Mouse (Mus musculus): ENCODE results near the gene Mia2. TPM values are rescaled to one million over a fixed set of nuclear protein-coding genes. Genes with fewer than 3 reads are reported as not detected.

The Mia2 gene
- polyA plus RNA-seq, 1 experiment from 2014 or later: 68.5 TPM

DNA sequence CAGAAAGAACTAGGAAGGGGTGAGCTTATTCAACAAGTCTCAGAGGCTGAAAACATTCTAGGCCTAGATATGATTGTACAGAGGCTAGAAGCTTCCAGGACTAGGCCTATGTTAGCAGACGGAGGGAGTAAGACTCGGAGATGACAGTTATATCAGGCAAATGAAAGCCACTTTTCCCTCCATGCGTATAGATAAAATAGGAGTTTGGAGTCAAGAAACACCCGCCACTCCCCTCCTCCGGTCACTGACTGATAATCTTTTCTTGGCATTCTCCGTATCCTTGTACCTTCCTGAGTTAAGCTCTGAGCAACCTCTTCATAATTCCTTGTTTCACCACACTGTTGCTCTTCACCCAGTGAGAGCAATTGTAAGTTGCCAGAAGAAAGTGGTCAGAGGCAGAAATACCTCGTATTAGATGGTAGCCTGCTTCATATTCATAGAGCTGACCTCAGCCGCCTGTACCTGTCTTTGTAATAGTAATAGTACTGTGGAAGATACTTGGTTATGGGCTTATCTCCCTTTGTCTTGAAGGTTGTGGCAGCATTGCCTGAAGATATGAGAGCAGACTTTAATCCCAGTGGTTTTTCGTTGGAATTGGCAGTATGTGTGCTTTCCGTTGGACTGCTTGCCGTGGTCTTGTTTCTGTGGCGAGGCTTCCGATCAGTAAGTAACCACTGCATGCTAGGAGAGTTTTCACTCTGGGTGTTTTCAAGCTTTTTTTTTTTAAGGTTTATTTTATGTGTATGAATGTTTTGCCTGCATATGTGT, 40.1 kb downstream of the Mia2 start:
- no peak for ATAC-seq (ENCODE audit: low FRiP score, low TSS enrichment)
- Histone ChIP-seq H3K36me3 (ENCODE audit: insufficient read depth, low read length) (peaks cover 24% of the 10 kb centered on the region), H3K9ac (replicated peaks; ENCODE audit: low read length) (no peak overlapping the region), H3K4me2 (replicated peaks; ENCODE audit: low read depth, low read length) (no peak overlapping the region), H3K4me3 (ENCODE audit: low read length) (no peak overlapping the region), H3K27ac (ENCODE audit: low read length) (no peak overlapping the region), H3K9me3 (ENCODE audit: low read length) (no peaks in the 10 kb centered on the region), H3K27me3 (ENCODE audit: insufficient read depth, low read length) (no peaks in the 10 kb centered on the region), H3K4me1 (ENCODE audit: insufficient read depth, low read length) (peaks cover 15% of the 10 kb centered on the region)
- WGBS: 94% methylated on average over 13 of the region's 13 CpGs

DNA sequence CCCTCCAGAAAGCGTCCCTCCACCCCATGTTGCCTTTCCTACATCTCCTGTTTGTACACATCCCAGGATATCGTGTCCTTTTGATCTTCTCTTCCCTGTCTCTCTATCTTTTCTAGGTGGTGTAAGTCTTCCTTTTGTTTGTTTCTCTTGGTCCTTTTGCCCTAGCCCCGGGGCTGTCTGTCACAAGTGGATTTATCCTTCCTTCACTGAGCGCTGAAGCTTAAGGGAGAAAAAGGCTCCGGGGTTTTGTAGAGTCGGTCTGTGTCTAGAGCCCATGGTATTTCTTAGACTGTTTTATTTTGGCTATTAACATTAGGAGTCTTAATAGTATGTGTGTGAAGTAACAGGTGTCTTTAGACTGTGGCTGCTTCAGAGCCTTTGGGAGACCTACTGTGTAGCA, 41.4 kb downstream of the Mia2 start:
- WGBS: 81% methylated on average over 6 of the region's 6 CpGs
- H3K27ac ChIP-seq (ENCODE audit: low read length): no peak overlapping the region
- H3K36me3 ChIP-seq (ENCODE audit: insufficient read depth, low read length): peaks cover 32% of the 10 kb centered on the region
- no peak overlapping the region for H3K4me3 ChIP-seq (ENCODE audit: low read length)
- no peaks in the 10 kb centered on the region for H3K27me3 ChIP-seq (ENCODE audit: insufficient read depth, low read length)
- H3K4me1 ChIP-seq (ENCODE audit: insufficient read depth, low read length): peaks cover 15% of the 10 kb centered on the region
- H3K4me2 ChIP-seq (replicated peaks; ENCODE audit: low read depth, low read length): no peak overlapping the region
- no peaks in the 10 kb centered on the region for H3K9me3 ChIP-seq (ENCODE audit: low read length)
- H3K9ac ChIP-seq (replicated peaks; ENCODE audit: low read length): no peak overlapping the region
- ATAC-seq (ENCODE audit: low FRiP score, low TSS enrichment): no peak

DNA sequence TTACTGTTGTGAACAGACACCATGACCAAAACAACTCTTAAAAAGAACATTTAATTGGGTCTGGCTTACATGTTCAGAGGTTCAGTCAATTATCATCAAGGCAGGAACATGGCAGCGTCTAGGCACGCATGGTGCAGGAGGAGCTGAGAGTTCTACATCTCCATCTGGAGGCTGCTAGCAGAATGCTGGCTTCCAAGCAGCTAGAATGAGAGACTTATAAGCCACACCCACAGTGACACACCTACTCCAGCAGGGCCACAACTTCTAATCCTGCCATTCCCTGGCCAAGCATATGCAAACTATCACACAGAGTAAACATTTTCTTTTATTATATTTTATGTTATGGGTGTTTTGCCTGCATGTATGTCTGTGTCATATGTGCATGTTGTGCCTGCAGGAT, 43.8 kb downstream of the Mia2 start:
- no peaks in the 10 kb centered on the region for H3K9me3 ChIP-seq (ENCODE audit: low read length)
- H3K36me3 ChIP-seq (ENCODE audit: insufficient read depth, low read length): peaks cover 43% of the 10 kb centered on the region
- no peak overlapping the region for H3K27ac ChIP-seq (ENCODE audit: low read length)
- WGBS: 97% methylated on average over 2 of the region's 2 CpGs
- H3K9ac ChIP-seq (replicated peaks; ENCODE audit: low read length): no peak overlapping the region
- no peak for ATAC-seq (ENCODE audit: low FRiP score, low TSS enrichment)
- no peak overlapping the region for H3K4me2 ChIP-seq (replicated peaks; ENCODE audit: low read depth, low read length)
- H3K27me3 ChIP-seq (ENCODE audit: insufficient read depth, low read length): no peaks in the 10 kb centered on the region
- no peak overlapping the region for H3K4me3 ChIP-seq (ENCODE audit: low read length)
- no peaks in the 10 kb centered on the region for H3K4me1 ChIP-seq (ENCODE audit: insufficient read depth, low read length)

DNA sequence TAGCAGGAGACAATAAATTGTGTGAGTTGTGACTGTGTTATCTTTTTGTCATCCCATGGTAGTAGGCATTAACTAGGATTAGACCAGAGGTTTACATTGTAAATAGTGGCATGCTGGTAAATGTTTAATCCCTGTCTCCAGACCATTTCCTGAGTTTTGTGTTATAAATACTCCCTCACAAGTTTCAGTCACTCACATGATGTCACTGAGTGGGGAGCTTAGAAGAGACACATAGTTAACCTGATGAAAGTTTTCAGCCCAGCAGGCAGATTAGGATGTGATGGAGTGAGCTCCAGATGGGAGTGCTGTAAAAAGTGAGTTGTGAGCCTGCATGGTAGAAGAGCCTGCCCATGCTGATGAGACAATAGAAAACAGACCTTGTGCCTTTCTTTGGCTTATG, 49.5 kb downstream of the Mia2 start:
- Histone ChIP-seq H3K4me2 (replicated peaks; ENCODE audit: low read depth, low read length) (no peak overlapping the region), H3K4me3 (ENCODE audit: low read length) (no peak overlapping the region), H3K27ac (ENCODE audit: low read length) (no peak overlapping the region), H3K9ac (replicated peaks; ENCODE audit: low read length) (no peak overlapping the region), H3K27me3 (ENCODE audit: insufficient read depth, low read length) (no peaks in the 10 kb centered on the region), H3K4me1 (ENCODE audit: insufficient read depth, low read length) (no peaks in the 10 kb centered on the region), H3K9me3 (ENCODE audit: low read length) (no peaks in the 10 kb centered on the region), H3K36me3 (ENCODE audit: insufficient read depth, low read length) (peaks cover 49% of the 10 kb centered on the region)
- ATAC-seq (ENCODE audit: low FRiP score, low TSS enrichment): no peak

DNA sequence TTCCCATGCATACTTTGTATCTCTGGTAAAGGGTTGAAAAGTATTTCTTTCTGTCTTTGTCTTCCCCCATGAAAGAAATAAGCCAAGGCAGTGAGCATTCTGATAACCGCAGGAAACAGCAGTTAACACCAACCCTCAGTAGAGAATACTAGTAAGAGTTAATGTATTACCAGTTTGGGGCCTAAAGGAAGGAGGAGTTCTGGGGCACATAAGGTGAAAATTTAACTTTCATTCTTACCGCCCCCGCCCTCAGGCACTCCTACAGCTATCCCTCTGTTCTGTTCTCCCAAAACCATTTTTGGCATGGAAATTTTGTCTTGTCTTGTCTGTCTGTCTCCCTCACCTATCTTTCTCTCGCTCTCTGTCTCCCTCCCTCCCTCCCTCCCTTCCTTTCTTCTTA, 54.1 kb downstream of the Mia2 start:
- Histone ChIP-seq H3K27me3 (ENCODE audit: insufficient read depth, low read length) (no peaks in the 10 kb centered on the region), H3K4me3 (ENCODE audit: low read length) (no peak overlapping the region), H3K9ac (replicated peaks; ENCODE audit: low read length) (no peak overlapping the region), H3K4me1 (ENCODE audit: insufficient read depth, low read length) (no peaks in the 10 kb centered on the region), H3K9me3 (ENCODE audit: low read length) (no peaks in the 10 kb centered on the region), H3K4me2 (replicated peaks; ENCODE audit: low read depth, low read length) (no peak overlapping the region), H3K27ac (ENCODE audit: low read length) (0 out of 2 replicates have a peak overlapping the region, but pooled peaks have one; percentile 31), H3K36me3 (ENCODE audit: insufficient read depth, low read length) (peaks cover 46% of the 10 kb centered on the region)
- 80% methylated on average over 4 of the region's 4 CpGs for WGBS
- ATAC-seq (ENCODE audit: low FRiP score, low TSS enrichment): peak; percentile 85

GRCm38 (mm10) chr12:59161091-59161490, 65.5 kb downstream of the Mia2 start:
- no peak for ATAC-seq (ENCODE audit: low FRiP score, low TSS enrichment)
- Histone ChIP-seq H3K4me2 (replicated peaks; ENCODE audit: low read depth, low read length) (no peak overlapping the region), H3K36me3 (ENCODE audit: insufficient read depth, low read length) (peaks cover 54% of the 10 kb centered on the region), H3K4me3 (ENCODE audit: low read length) (no peak overlapping the region), H3K4me1 (ENCODE audit: insufficient read depth, low read length) (0 out of 2 replicates have a peak, but pooled peaks cover 5% of the 10 kb centered on the region), H3K9ac (replicated peaks; ENCODE audit: low read length) (no peak overlapping the region), H3K27me3 (ENCODE audit: insufficient read depth, low read length) (no peaks in the 10 kb centered on the region), H3K9me3 (ENCODE audit: low read length) (no peaks in the 10 kb centered on the region), H3K27ac (ENCODE audit: low read length) (no peak overlapping the region)
- 39% methylated on average over 2 of the region's 2 CpGs for WGBS

DNA sequence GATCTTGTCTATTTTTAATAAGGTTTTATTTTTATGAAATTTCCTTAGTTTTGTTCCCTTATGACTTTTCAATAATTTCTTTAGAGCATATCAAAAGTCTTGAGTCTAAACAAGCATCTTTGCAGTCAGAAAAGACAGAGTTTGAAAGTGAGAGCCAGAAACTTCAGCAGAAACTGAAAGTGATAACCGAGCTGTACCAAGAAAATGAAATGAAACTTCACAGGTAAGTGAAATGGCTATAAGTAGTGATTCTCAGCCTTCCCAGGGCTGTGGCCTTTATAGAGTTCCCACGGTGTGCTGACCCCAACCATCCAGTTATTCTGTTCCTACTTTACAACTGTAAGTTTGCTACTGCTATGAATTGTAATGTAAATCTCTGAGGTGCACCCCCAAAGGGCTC, 67.2 kb downstream of the Mia2 start:
- WGBS: 82% methylated on average over 2 of the region's 2 CpGs
- Histone ChIP-seq H3K27ac (ENCODE audit: low read length) (no peak overlapping the region), H3K4me3 (ENCODE audit: low read length) (no peak overlapping the region), H3K4me2 (replicated peaks; ENCODE audit: low read depth, low read length) (no peak overlapping the region), H3K27me3 (ENCODE audit: insufficient read depth, low read length) (no peaks in the 10 kb centered on the region), H3K9ac (replicated peaks; ENCODE audit: low read length) (no peak overlapping the region), H3K9me3 (ENCODE audit: low read length) (no peaks in the 10 kb centered on the region), H3K36me3 (ENCODE audit: insufficient read depth, low read length) (peaks cover 46% of the 10 kb centered on the region), H3K4me1 (ENCODE audit: insufficient read depth, low read length) (0 out of 2 replicates have a peak, but pooled peaks cover 5% of the 10 kb centered on the region)
- ATAC-seq (ENCODE audit: low FRiP score, low TSS enrichment): no peak

- H3K4me2 ChIP-seq (replicated peaks; ENCODE audit: low read depth, low read length): no peak overlapping the region
- H3K27ac ChIP-seq (ENCODE audit: low read length): no peak overlapping the region
- 0 out of 2 replicates have a peak, but pooled peaks cover 5% of the 10 kb centered on the region for H3K4me1 ChIP-seq (ENCODE audit: insufficient read depth, low read length)
- H3K9ac ChIP-seq (replicated peaks; ENCODE audit: low read length): no peak overlapping the region
- WGBS: 91% methylated on average over 6 of the region's 6 CpGs
- no peak for ATAC-seq (ENCODE audit: low FRiP score, low TSS enrichment)
- H3K36me3 ChIP-seq (ENCODE audit: insufficient read depth, low read length): peaks cover 41% of the 10 kb centered on the region
- no peaks in the 10 kb centered on the region for H3K9me3 ChIP-seq (ENCODE audit: low read length)
- H3K27me3 ChIP-seq (ENCODE audit: insufficient read depth, low read length): no peaks in the 10 kb centered on the region
- no peak overlapping the region for H3K4me3 ChIP-seq (ENCODE audit: low read length)
Observed at GRCm38 (mm10) chr12:59164522-59164921, 68.9 kb downstream of the Mia2 start.

GRCm38 (mm10) chr12:59166557-59166956, 71.0 kb downstream of the Mia2 start:
- H3K27ac ChIP-seq (ENCODE audit: low read length): no peak overlapping the region
- H3K4me1 ChIP-seq (ENCODE audit: insufficient read depth, low read length): 0 out of 2 replicates have a peak, but pooled peaks cover 5% of the 10 kb centered on the region
- ATAC-seq (ENCODE audit: low FRiP score, low TSS enrichment): no peak
- no peak overlapping the region for H3K9ac ChIP-seq (replicated peaks; ENCODE audit: low read length)
- peaks cover 44% of the 10 kb centered on the region for H3K36me3 ChIP-seq (ENCODE audit: insufficient read depth, low read length)
- H3K9me3 ChIP-seq (ENCODE audit: low read length): no peaks in the 10 kb centered on the region
- WGBS: 89% methylated on average over 4 of the region's 4 CpGs
- H3K4me2 ChIP-seq (replicated peaks; ENCODE audit: low read depth, low read length): no peak overlapping the region
- H3K4me3 ChIP-seq (ENCODE audit: low read length): no peak overlapping the region
- no peaks in the 10 kb centered on the region for H3K27me3 ChIP-seq (ENCODE audit: insufficient read depth, low read length)

DNA sequence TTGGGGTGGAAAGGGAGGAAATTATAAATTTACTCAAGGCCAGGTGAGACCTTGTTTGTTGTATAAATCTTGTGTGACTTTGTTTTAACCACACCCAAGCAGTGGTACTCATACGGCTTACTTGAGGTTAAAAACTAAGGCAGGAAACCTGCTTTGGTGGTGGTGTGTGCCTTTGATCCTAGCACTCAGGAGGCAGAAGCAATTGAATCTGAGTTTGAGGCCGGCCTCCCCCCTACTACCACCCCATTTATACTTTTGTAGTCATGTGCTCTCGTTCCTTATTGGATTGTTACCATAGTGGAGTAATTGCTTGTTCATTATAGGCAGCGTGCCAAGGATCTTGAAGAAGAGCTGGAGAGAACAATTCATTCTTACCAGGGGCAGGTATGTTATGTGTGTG, 74.3 kb downstream of the Mia2 start:
- Histone ChIP-seq H3K9ac (replicated peaks; ENCODE audit: low read length) (no peak overlapping the region), H3K27me3 (ENCODE audit: insufficient read depth, low read length) (no peaks in the 10 kb centered on the region), H3K4me1 (ENCODE audit: insufficient read depth, low read length) (no peaks in the 10 kb centered on the region), H3K27ac (ENCODE audit: low read length) (no peak overlapping the region), H3K9me3 (ENCODE audit: low read length) (no peaks in the 10 kb centered on the region), H3K4me2 (replicated peaks; ENCODE audit: low read depth, low read length) (no peak overlapping the region), H3K4me3 (ENCODE audit: low read length) (no peak overlapping the region), H3K36me3 (ENCODE audit: insufficient read depth, low read length) (peaks cover 34% of the 10 kb centered on the region)
- 89% methylated on average over 4 of the region's 4 CpGs for WGBS
- ATAC-seq (ENCODE audit: low FRiP score, low TSS enrichment): no peak

Data from kidney, embryonic 16.5 days (tissue).